Mouse (Mus musculus) midbrain, embryonic 13.5 days (tissue): ENCODE data around the gene Col12a1. TPM values are rescaled to one million over a fixed set of nuclear protein-coding genes. Genes with fewer than 3 reads are reported as not detected.
"Not testable (repeated sequence)": the region's sequence is repeated elsewhere in the genome, so short reads cannot be mapped to it uniquely, and the experiment has no call there.

Experiments
- ATAC-seq: fragments of 200-750 bp; cut with Nextera tagmentation; 2 replicates; pipeline ENCODE4 v1.8.0; 2017; ENCODE audit warnings: mild to moderate bottlenecking, moderate TSS enrichment, moderate library complexity
- H3K27ac ChIP-seq: fragments of 300-500 bp; sonication (generic); 2 replicates; pipeline ENCODE4 v1.5.1; 2015; ENCODE audit warnings: inconsistent platforms, mild to moderate bottlenecking, moderate library complexity
- H3K27me3 ChIP-seq: fragments of 300-500 bp; sonication (generic); 2 replicates; pipeline ENCODE4 v1.6.1; 2015; ENCODE audit warnings: mild to moderate bottlenecking, inconsistent platforms
- H3K36me3 ChIP-seq: fragments of 300-500 bp; sonication (generic); 2 replicates; pipeline ENCODE4 v1.6.1; 2015; ENCODE audit warnings: mild to moderate bottlenecking, inconsistent platforms
- H3K4me1 ChIP-seq: fragments of 300-500 bp; sonication (generic); replicated peaks from 2 replicates; pipeline ENCODE4 v1.6.1; 2015; ENCODE audit warnings: inconsistent platforms
- H3K4me2 ChIP-seq: fragments of 300-500 bp; sonication (generic); replicated peaks from 2 replicates; pipeline ENCODE4 v1.6.1; 2015; ENCODE audit warnings: moderate library complexity, mild to moderate bottlenecking, inconsistent platforms
- H3K4me3 ChIP-seq: fragments of 300-500 bp; sonication (generic); replicated peaks from 2 replicates; pipeline ENCODE4 v1.5.1; 2015; ENCODE audit warnings: mild to moderate bottlenecking, inconsistent platforms
- H3K9ac ChIP-seq: fragments of 300-500 bp; sonication (generic); replicated peaks from 2 replicates; pipeline ENCODE4 v1.6.1; 2015; ENCODE audit warnings: mild to moderate bottlenecking, inconsistent platforms
- H3K9me3 ChIP-seq: fragments of 300-500 bp; sonication (generic); 2 replicates; pipeline ENCODE4 v1.6.1; 2016; ENCODE audit warnings: mild to moderate bottlenecking, inconsistent platforms
- WGBS: fragments of 180-500 bp; shearing (Covaris S2); methylation state at CpG from one replicate; pipeline ENCODE4 v1.1.7; 2015; 5-methylcytosine and 5-hydroxymethylcytosine counted together
- polyA plus RNA-seq: library from polyadenylated mRNA; unstranded; fragments of >200 nt; fragmentation: Nextera tagmentation; extraction: Ambion mirVana; gene quantifications from 2 replicates; pipeline ENCODE4 v1.2.1, GENCODE M21; 2015

The Col12a1 gene
- polyA plus RNA-seq, 1 experiment from 2014 or later, result 3.0 TPM

DNA sequence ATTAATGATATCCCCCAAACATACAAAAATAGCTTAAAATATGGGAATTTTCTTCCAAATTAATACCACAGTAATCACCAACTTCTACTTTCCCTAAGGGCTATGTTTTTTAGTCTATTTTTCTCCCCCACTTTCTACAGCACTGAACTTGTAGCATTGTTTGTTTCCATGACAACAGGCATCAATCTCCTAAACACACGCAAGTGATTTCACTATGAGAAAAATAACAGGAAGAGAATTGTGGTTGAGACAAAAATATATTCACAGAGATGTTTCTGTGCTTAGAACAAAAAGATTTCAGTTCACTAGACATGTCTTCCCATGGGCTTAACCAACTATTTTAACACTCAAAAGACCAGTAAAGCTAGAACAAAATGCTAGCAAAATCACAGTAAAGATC is 32.6 kb downstream of the Col12a1 start:
- H3K4me1 ChIP-seq, result peaks cover 20% of the 10 kb centered on the region
- H3K36me3 ChIP-seq, result no peaks in the 10 kb centered on the region
- no peaks in the 10 kb centered on the region for H3K9me3 ChIP-seq
- no peak for ATAC-seq
- H3K9ac ChIP-seq, result no peak overlapping the region
- H3K4me2 ChIP-seq, result no peak overlapping the region
- no peak overlapping the region for H3K4me3 ChIP-seq
- 27% methylated on average over 1 of the region's 1 CpGs for WGBS
- H3K27me3 ChIP-seq, result no peaks in the 10 kb centered on the region
- no peak overlapping the region for H3K27ac ChIP-seq

DNA sequence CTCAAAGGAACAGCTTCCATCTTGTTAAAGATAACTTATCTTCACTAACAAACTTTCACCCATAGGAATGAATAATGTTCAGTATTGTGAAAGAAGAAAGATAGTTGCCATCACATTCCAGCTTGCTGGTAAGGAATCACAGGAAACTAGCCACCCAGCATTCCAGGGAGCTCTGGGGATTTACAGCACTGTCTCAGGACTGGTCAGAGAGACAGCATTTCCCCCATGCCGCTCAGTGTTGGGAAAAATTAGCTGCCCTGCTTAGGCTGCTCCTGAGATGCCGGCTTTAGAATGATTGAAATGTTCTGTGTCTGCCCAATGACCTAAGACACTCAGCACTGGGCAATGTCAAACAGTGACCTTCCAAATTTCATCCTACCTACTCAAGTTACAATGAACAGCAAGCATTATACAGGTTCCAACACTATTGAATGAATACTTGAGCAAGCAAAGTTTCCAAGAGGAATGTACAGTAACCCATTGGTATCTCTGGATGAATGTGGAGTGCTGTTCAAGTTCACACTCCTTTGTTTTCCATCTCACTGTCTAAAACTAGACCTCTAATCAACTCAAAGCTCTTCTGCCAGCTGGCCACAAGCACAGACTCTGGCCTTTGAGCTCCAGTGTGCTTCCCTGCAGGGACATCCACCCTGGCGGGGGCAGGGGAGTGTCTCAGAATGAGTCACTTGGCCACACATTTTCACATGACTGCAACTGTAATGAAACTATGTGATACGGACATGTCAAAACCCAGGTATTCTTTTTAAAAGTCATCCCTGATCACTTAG is 38.0 kb downstream of the Col12a1 start:
- Histone ChIP-seq H3K9me3 (no peaks in the 10 kb centered on the region), H3K36me3 (no peaks in the 10 kb centered on the region), H3K4me2 (no peak overlapping the region), H3K27me3 (no peaks in the 10 kb centered on the region), H3K4me3 (no peak overlapping the region), H3K4me1 (peaks cover under 1% of the 10 kb centered on the region; the same call in 1 of the 2 replicates), H3K9ac (no peak overlapping the region), H3K27ac (no peak overlapping the region)
- 82% methylated on average over 4 of the region's 4 CpGs for WGBS
- no peak for ATAC-seq

DNA sequence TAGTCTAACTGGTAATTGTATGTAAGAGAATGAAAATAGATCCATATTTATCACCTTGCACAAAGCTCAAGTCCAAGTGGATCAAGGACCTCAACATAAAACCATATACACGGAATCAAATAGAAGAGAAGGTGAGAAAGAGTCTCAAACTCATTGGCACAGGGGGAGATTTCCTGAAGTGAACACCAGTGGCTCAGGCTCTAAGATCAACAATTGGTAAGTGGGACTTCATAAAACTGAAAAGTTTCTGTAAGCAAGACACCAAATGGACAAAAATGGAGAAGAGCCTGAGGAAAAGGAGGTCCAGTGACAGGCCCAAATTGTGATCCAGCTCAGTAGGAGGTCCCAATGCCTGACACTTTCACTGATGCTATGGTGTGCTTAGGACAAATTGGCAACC is 49.8 kb downstream of the Col12a1 start:
- not testable (repeated sequence) for H3K4me1 ChIP-seq

DNA sequence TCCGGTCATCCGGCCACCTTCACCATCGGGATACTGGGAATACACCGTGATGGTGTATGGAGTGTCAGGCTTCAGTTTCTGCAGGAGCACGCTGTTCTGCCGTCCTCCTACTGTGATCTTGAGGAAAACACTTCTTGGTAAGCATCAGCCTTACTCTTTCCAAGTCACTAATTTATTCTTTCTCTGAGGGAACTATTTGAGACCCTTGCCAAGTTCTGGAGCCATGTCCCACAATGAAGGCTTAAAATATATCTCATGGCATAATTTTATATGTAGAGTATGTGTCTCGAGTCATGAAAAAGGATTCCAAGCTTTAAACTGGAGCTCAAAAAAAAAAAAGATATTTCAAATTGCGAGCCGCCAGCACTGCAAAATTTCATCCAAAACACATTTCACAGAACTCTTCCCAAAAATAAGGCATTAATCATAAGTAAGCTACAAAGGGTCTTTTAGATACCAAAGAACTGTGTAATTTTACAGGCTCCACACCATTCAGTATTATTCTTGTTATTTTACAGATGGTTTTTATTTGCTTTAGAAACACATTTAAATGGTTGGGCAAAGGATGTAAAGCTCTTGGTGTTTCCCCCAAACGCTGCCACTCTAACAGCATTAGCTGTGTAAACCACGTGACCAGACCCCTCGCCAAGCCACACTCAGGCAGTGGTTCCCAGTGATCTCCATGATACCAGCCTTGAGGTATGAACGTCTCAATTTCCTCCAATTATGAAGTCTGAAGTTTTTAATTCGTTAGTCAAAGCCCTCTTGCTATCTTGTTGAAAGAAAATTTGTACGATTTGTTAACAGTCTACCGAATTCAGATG is 65.1 kb downstream of the Col12a1 start:
- 87% methylated on average over 16 of the region's 16 CpGs for WGBS
- ATAC-seq, result no peak
- no peaks in the 10 kb centered on the region for H3K27me3 ChIP-seq

More for the DNA sequence above, 49.8 kb downstream of the Col12a1 start:
- not testable (repeated sequence) for ATAC-seq, H3K4me3 ChIP-seq, H3K4me2 ChIP-seq, H3K27me3 ChIP-seq, H3K9me3 ChIP-seq, H3K27ac ChIP-seq, H3K36me3 ChIP-seq, H3K9ac ChIP-seq
- WGBS, result 83% methylated on average over 1 of the region's 1 CpGs

DNA sequence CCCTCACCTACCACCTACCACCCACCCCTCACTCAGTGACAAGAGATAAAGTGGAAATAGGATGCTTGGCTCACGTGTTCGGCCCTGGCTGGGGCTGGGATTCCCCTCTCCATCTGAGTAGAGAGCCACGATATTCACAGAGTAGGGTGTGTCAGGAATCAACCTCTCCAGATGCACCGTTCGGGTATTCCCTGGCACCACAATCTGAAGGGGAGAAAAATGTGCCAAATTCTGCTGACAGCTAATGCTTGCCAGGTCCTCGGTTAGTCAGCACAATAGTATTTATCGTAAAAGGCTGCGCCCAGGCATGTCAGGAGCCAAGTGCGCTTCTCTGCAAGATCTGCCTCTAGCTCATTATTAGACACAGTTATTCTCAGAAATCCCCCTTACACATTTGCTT is 70.0 kb downstream of the Col12a1 start:
- WGBS, result 91% methylated on average over 9 of the region's 9 CpGs
- H3K9me3 ChIP-seq, result no peaks in the 10 kb centered on the region
- no peak overlapping the region for H3K9ac ChIP-seq
- no peak for ATAC-seq
- no peaks in the 10 kb centered on the region for H3K4me1 ChIP-seq
- no peak overlapping the region for H3K4me2 ChIP-seq
- H3K27me3 ChIP-seq, result no peaks in the 10 kb centered on the region
- H3K4me3 ChIP-seq, result no peak overlapping the region
- H3K36me3 ChIP-seq, result no peaks in the 10 kb centered on the region
- H3K27ac ChIP-seq, result no peak overlapping the region

More for the DNA sequence above, 65.1 kb downstream of the Col12a1 start:
- Histone ChIP-seq H3K4me2 (no peak overlapping the region), H3K4me1 (no peaks in the 10 kb centered on the region), H3K9ac (no peak overlapping the region), H3K27ac (no peak overlapping the region), H3K4me3 (no peak overlapping the region), H3K9me3 (no peaks in the 10 kb centered on the region), H3K36me3 (no peaks in the 10 kb centered on the region)

DNA sequence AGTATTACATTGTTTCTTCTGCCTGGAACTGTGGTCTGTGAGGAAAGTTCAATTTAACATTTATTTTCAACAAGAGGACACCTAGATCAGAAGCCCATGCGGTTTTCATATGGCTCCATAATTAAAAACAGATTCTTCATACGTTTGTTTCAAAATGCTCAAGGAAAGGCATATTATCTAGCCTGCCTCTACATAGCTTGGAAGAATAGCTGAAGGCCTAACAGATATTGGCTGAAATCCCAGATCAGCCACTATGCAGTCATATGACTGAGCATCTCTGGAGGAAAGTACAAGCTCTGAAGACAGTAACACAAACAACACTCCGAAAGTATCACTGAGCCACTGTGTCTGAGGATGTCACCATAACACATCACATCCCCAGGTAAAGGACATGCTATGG is 72.9 kb downstream of the Col12a1 start:
- no peak overlapping the region for H3K4me2 ChIP-seq
- no peak for ATAC-seq
- WGBS, result 85% methylated on average over 3 of the region's 3 CpGs

DNA sequence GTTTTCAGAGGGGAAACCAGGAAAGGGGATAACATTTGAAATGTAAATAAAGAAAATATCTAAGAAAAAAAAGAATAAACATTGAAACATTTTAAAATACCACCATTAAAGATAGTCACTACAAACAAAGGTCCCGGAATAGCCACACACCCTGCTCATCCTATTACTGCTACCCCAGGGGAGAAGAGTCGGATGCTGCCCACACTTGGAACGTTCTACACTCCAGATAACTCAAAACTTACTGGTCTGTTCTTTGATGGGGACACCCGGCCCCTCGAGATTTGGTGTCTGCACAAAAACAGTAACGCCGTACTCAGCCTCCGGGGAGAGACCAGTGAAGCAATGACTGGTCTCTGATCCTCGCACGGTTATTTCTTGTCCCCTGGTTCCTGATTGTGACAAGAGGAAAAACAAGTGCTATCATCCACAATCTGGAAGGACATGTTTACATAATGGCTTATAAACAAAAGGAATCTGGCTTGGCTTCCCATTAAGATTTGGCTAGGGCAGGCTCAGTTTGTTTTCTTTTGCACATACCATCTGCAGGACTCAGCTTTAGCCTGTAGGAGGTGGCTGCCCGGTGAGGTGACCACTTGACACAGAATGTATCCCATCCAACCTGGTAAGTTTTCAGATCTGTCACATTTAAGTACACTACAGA is 79.1 kb downstream of the Col12a1 start:
- Histone ChIP-seq H3K4me2 (no peak overlapping the region), H3K27me3 (no peaks in the 10 kb centered on the region), H3K9ac (no peak overlapping the region), H3K9me3 (no peaks in the 10 kb centered on the region), H3K27ac (no peak overlapping the region), H3K4me1 (no peaks in the 10 kb centered on the region), H3K4me3 (no peak overlapping the region), H3K36me3 (no peaks in the 10 kb centered on the region)
- 80% methylated on average over 11 of the region's 11 CpGs for WGBS
- ATAC-seq, result no peak

More for the DNA sequence above, 72.9 kb downstream of the Col12a1 start:
- Histone ChIP-seq H3K27me3 (no peaks in the 10 kb centered on the region), H3K4me1 (no peaks in the 10 kb centered on the region), H3K4me3 (no peak overlapping the region), H3K27ac (no peak overlapping the region), H3K36me3 (no peaks in the 10 kb centered on the region), H3K9me3 (no peaks in the 10 kb centered on the region), H3K9ac (no peak overlapping the region)

DNA sequence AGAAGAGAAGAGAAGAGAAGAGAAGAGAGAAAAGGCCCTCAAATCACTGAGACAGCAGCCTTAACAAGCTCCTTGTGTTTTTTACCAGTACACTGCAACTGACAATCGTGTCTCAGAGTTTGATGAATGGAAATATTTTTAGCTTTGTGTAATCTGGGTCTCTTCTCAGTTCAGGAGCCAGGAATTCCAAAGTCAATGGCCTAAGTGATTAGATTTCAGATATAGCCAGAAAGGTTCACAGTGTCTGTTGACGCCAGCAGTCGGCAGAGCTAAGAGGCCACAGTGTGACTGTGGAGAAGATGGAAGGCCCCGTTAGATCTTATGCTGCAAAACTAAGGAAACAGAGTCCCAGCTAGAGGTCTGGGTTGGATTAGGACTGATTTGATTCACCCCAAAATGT is 80.8 kb downstream of the Col12a1 start:
- no peak overlapping the region for H3K27ac ChIP-seq
- WGBS, result 79% methylated on average over 4 of the region's 4 CpGs
- no peaks in the 10 kb centered on the region for H3K27me3 ChIP-seq
- H3K4me2 ChIP-seq, result no peak overlapping the region
- no peak for ATAC-seq
- H3K9ac ChIP-seq, result no peak overlapping the region
- no peaks in the 10 kb centered on the region for H3K4me1 ChIP-seq
- H3K4me3 ChIP-seq, result no peak overlapping the region
- H3K9me3 ChIP-seq, result no peaks in the 10 kb centered on the region
- H3K36me3 ChIP-seq, result no peaks in the 10 kb centered on the region

DNA sequence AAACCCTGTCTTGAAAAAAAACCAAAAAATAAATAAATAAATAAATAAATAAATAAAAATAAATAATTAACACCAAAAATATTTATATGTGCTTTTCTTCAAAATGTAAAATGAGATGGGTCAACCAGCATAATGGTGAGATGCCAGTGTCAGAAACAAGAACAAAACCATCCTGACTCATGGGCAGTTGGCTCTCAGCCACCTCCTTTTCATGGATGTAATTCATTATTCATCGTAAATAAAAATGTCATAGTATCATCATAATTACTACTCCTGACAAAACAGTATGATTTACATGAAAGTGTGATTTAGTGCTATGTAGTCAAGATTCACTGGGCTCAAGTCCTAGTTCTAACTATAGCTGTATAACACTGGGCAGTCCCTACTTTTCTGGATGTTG is 84.6 kb downstream of the Col12a1 start:
- no peaks in the 10 kb centered on the region for H3K27me3 ChIP-seq
- no peaks in the 10 kb centered on the region for H3K9me3 ChIP-seq
- H3K27ac ChIP-seq, result no peak overlapping the region
- H3K9ac ChIP-seq, result no peak overlapping the region
- H3K4me2 ChIP-seq, result no peak overlapping the region
- H3K36me3 ChIP-seq, result no peaks in the 10 kb centered on the region
- H3K4me3 ChIP-seq, result no peak overlapping the region
- 93% methylated on average over 1 of the region's 1 CpGs for WGBS
- no peaks in the 10 kb centered on the region for H3K4me1 ChIP-seq
- no peak for ATAC-seq

DNA sequence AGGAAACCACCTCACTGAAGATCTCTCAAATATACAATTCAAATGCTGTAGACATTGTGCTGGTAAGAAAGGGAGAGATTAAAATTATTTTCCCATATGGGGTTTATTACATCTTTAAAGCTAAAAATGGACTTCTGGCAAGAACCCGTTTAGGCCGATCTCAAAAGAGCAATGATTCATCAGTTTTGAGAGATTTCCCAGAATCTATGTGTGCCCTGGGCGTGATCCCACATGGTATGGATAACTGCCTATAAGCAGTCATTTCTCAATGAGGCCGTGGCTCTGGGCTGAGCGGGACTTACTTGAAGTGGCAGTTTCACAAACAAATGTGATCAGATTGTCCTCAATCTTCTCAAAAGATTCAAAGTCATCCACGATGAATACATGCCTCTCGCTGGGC is 87.4 kb downstream of the Col12a1 start:
- no peaks in the 10 kb centered on the region for H3K27me3 ChIP-seq
- ATAC-seq, result no peak
- no peak overlapping the region for H3K4me3 ChIP-seq
- WGBS, result 93% methylated on average over 7 of the region's 7 CpGs
- H3K9me3 ChIP-seq, result no peaks in the 10 kb centered on the region
- no peaks in the 10 kb centered on the region for H3K36me3 ChIP-seq
- no peak overlapping the region for H3K4me2 ChIP-seq
- H3K4me1 ChIP-seq, result no peaks in the 10 kb centered on the region
- H3K27ac ChIP-seq, result no peak overlapping the region
- no peak overlapping the region for H3K9ac ChIP-seq

DNA sequence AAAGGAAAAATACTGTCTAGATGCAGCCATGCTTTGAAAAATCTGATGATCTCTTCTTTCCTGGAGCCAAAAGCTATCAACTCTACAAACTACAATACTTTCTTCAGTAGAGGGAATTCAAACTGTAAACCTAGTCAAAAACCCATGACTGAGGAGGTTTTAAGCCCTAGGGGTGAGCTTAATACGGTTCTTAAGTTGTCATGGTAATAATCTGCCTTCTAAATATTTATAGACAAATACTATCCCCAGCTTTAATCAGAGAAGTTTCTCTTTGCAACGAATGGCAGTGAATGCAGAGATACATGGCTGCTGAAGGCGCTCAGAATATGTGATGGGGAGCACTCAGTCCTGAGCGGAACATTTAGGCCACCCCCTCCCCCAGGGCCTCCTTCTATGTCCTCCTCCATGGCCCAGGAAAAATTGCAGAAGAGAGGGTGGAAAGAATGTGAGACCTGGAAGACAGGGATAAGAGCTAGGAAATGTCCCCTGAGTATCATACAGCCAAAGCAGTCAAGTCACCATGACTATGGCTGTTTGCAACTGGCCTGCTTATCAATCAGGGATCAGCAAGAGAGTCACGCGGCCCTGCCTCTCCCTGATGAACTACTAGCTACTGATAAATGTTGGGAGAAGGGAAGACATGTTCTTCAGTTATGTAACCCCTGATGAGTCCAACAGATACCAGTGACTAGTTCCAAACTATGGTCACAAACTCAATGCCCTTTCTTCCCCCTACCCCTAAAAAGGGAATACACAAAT is 99.6 kb downstream of the Col12a1 start:
- Histone ChIP-seq H3K9me3 (no peaks in the 10 kb centered on the region), H3K27ac (no peak overlapping the region), H3K27me3 (no peaks in the 10 kb centered on the region), H3K4me2 (no peak overlapping the region), H3K36me3 (no peaks in the 10 kb centered on the region), H3K4me3 (no peak overlapping the region), H3K4me1 (peaks cover 4% of the 10 kb centered on the region; the same call in 1 of the 2 replicates), H3K9ac (no peak overlapping the region)
- 64% methylated on average over 6 of the region's 6 CpGs for WGBS
- 0 out of 2 replicates have a peak, but pooled peaks have one; percentile 50 for ATAC-seq
